Mouse (Mus musculus): ENCODE data around the gene Olfr1493-ps1.

Gene Olfr1493-ps1

GRCm38 (mm10) chr19:13722978-13723377, at the start of gene Olfr1493-ps1:
TSS of gene Olfr1493-ps1 (plus strand) at chr19:13723278.
- no peak for DNase-seq (ENCODE audit: low read depth, low spot score)

GRCm38 (mm10) chr19:13696968-13697367, 26.1 kb upstream of the Olfr1493-ps1 start, which contains the start of gene Olfr1491:
TSS of gene Olfr1491 (plus strand) at chr19:13697268.
- DNase-seq (ENCODE audit: low read depth, low spot score): no peak

- no peak for DNase-seq (ENCODE audit: low read depth, low spot score)
Observed at GRCm38 (mm10) chr19:13739428-13739827, 16.4 kb downstream of the Olfr1493-ps1 start, which contains the start of gene Olfr1494. TSS of gene Olfr1494 (plus strand) at chr19:13739728.

GRCm38 (mm10) chr19:13749366-13749765, 26.3 kb downstream of the Olfr1493-ps1 start:
- no peak for DNase-seq (ENCODE audit: low read depth, low spot score)

GRCm38 (mm10) chr19:13764306-13764705, 41.2 kb downstream of the Olfr1493-ps1 start, which contains the start of gene Olfr1495:
TSS of gene Olfr1495 (plus strand) at chr19:13764606.
- no peak for DNase-seq (ENCODE audit: low read depth, low spot score)

GRCm38 (mm10) chr19:13768565-13769276, 45.6 kb downstream of the Olfr1493-ps1 start:
- DNase-seq (ENCODE audit: low read depth, low spot score): no peak

GRCm38 (mm10) chr19:13777578-13777977, 54.5 kb downstream of the Olfr1493-ps1 start, which contains the start of gene Olfr1496:
TSS of gene Olfr1496 (plus strand) at chr19:13777878.
- DNase-seq (ENCODE audit: low read depth, low spot score): no peak
